Mouse (Mus musculus) hindbrain, embryonic 10.5 days (tissue): ENCODE data around the gene Hist1h3b. TPM values are rescaled to one million over a fixed set of nuclear protein-coding genes. Genes with fewer than 3 reads are reported as not detected.
A peak's percentile ranks its signal among the peaks of the same experiment; 100 is the strongest.
"Not testable (repeated sequence)": the region's sequence is repeated elsewhere in the genome, so short reads cannot be mapped to it uniquely, and the experiment has no call there.

Source experiments
- DNase-seq: peaks from one replicate; pipeline ENCODE4 v3.0.0-alpha.2; 2017; ENCODE audit warnings: low spot score
- H3K27ac ChIP-seq: fragments of 300-500 bp; sonication (generic); 2 replicates; pipeline ENCODE4 v1.5.1; 2016; ENCODE audit warnings: mild to moderate bottlenecking, moderate library complexity
- H3K27me3 ChIP-seq: fragments of 300-500 bp; sonication (generic); 2 replicates; pipeline ENCODE4 v1.6.1; 2016; ENCODE audit warnings: mild to moderate bottlenecking; ENCODE audit not compliant: poor library complexity, insufficient read depth, severe bottlenecking
- H3K36me3 ChIP-seq: fragments of 300-500 bp; sonication (generic); 2 replicates; pipeline ENCODE4 v1.6.1; 2016; ENCODE audit warnings: mild to moderate bottlenecking, moderate library complexity
- H3K4me1 ChIP-seq: fragments of 300-500 bp; sonication (generic); replicated peaks from 2 replicates; pipeline ENCODE4 v1.6.1; 2016; ENCODE audit warnings: mild to moderate bottlenecking
- H3K4me3 ChIP-seq: fragments of 300-500 bp; sonication (generic); 2 replicates; pipeline ENCODE4 v1.5.1; 2016; ENCODE audit warnings: mild to moderate bottlenecking, moderate library complexity
- H3K9me3 ChIP-seq: fragments of 300-500 bp; sonication (generic); 2 replicates; pipeline ENCODE4 v1.6.1; 2016; ENCODE audit warnings: mild to moderate bottlenecking, moderate library complexity
- WGBS: fragments of 180-500 bp; shearing (Covaris S2); methylation state at CpG from one replicate; pipeline ENCODE4 v1.1.7; 2016; 5-methylcytosine and 5-hydroxymethylcytosine counted together
- polyA plus RNA-seq: library from polyadenylated mRNA; unstranded; fragments of >200 nt; fragmentation: Nextera tagmentation; extraction: Ambion mirVana; gene quantifications from 2 replicates; pipeline ENCODE4 v1.2.1, GENCODE M21; 2016

Hist1h3b gene
- polyA plus RNA-seq, 1 experiment from 2014 or later, result 5.5 TPM

DNA sequence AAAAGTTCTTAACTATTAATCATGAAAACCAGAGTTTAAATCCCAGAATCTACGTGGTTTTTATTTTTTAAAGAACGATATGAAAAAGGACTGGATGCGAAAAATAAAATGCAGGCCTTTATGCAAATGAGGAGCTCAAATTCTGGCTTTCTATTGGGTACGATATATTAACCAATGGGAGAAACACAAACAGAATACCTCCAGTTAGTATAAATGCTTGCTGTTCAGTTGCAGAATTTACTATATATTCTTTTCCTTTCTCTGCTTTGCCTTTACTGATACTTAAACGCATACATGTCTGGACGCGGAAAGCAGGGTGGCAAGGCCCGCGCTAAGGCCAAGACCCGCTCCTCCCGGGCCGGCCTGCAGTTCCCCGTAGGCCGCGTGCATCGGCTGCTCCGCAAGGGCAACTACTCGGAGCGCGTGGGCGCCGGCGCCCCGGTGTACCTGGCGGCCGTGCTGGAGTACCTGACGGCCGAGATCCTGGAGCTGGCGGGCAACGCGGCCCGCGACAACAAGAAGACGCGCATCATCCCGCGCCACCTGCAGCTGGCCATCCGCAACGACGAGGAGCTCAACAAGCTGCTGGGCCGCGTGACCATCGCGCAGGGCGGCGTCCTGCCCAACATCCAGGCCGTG is 1.1 kb upstream of the Hist1h3b start, which contains the start of gene Hist1h2ab:
Gene Hist1h2ab, plus strand, starts transcription at position 288 of the 639 bp plus-strand sequence.
- Histone ChIP-seq H3K4me1 (peaks cover 36% of the 10 kb centered on the region), H3K4me3 (peak within 1 kb of the TSS; percentile 55), H3K27ac (peak within 1 kb of the TSS; percentile 97)
- H3K9me3 ChIP-seq, H3K36me3 ChIP-seq, H3K27me3 ChIP-seq: not testable (repeated sequence)
- peak; percentile 77 for DNase-seq
- under 1% methylated on average over 32 of the region's 47 CpGs for WGBS

DNA sequence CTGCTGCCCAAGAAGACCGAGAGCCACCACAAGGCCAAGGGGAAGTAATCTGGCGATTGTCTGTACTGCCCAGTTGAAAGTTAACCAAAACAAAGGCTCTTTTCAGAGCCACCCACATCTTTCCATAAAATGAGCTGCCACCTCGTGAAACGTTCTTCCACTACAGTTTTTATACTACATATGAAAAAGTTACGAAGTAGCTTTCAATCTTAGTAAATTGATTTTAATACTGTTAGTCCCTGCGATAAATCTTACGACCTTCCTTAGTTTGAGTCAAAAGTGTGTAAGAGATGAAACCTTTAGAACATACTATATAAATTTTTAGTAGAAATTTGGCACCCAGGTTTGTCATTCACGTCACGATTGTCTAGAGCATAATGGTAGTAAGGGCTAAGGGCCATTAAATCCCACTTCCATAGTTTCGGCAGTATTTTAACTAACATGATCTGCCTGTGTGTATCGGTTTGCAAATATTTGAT is 550 bp upstream of the Hist1h3b start:
- H3K36me3 ChIP-seq, result no peaks in the 10 kb centered on the region
- no peaks in the 10 kb centered on the region for H3K9me3 ChIP-seq
- peaks cover 36% of the 10 kb centered on the region for H3K4me1 ChIP-seq
- peak overlapping the region; percentile 55 for H3K4me3 ChIP-seq
- H3K27ac ChIP-seq, result peak overlapping the region; percentile 97
- peak; percentile 33 for DNase-seq
- H3K27me3 ChIP-seq, result no peaks in the 10 kb centered on the region
- 1% methylated on average over 11 of the region's 11 CpGs for WGBS

DNA sequence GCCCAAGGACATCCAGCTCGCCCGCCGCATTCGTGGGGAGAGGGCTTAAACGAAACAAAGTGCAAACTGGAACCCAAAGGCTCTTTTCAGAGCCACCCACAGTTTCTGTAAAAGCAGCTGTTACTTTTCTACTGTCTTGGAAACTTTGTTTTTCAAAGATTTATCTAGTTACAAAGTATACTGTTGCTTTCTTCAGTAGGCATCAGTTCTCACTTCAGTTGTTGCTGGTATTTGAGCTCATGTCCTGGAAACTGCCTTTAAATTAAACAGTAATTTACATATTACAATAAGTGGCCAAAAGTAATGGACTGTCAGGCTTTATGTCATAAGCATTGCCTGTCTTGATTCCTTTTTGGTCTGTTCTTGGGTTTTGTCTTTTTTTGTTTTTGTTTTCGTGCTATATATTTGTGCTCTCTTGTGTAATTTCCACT is 690 bp downstream of the Hist1h3b start:
- no peaks in the 10 kb centered on the region for H3K9me3 ChIP-seq
- no peak for DNase-seq
- H3K4me1 ChIP-seq, result peaks cover 35% of the 10 kb centered on the region
- peak overlapping the region; percentile 51 for H3K4me3 ChIP-seq
- no peaks in the 10 kb centered on the region for H3K36me3 ChIP-seq
- WGBS, result 2% methylated on average over 6 of the region's 6 CpGs
- peak overlapping the region; percentile 89 for H3K27ac ChIP-seq
- H3K27me3 ChIP-seq, result no peaks in the 10 kb centered on the region

DNA sequence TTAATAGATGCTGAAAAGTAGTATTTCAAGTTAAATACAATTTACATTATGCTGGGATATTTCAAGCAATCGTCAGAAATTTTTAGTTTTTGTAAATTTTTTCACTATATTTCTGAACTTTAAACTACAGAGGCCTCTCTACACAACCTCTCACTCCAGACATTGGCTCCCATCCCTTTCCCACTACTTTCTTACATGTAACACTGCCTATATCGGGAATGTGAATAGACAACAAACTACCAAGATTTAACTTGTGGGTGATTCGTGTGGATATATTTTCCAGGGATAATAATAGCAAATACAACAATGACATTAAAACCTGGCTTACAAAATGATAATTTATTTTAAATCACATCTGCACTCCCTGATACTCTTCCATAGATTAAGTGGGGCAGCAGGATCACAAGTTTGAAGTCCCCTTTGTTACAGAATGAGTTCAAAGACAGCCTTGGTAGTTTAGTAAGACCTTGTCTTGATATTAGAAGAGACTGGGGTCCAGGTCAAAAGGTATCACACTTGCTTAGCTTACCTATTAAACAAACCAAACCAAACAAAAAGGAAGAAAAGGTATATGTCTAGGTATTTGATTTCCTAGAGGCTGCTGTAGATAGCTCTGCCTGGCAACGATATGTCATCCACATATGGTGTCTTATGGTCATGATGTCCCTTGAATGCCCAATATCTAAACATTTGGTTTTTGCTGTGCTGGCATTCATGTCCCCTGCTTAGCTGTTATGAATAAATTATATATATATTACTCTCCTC is 1.4 kb downstream of the Hist1h3b start:
- Histone ChIP-seq H3K27me3 (no peaks in the 10 kb centered on the region), H3K9me3 (no peaks in the 10 kb centered on the region), H3K4me3 (peak overlapping the region; percentile 51), H3K4me1 (peaks cover 34% of the 10 kb centered on the region), H3K27ac (peak overlapping the region; percentile 89), H3K36me3 (no peaks in the 10 kb centered on the region)
- no peak for DNase-seq
- WGBS, result 59% methylated on average over 4 of the region's 4 CpGs

DNA sequence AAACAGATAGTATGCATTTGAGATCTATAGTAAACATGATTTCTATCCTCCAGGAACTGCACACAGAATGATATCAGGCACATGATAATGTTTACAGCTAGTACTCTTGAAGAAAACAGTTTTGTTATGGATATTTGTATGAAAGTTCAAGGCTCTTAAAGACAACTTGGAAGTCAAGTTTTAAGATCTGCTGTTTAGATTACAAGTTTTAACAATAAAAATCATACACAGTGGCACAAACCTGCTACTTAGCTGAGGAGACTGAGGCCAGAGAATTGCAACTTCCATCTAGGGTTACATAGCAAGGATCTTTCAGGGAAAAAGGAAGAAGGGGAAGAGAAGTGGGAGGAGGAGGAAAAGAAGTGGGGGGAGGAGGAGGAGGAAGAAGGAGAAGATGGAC is 2.9 kb downstream of the Hist1h3b start:
- Histone ChIP-seq H3K27ac (peak overlapping the region; percentile 90), H3K36me3 (no peaks in the 10 kb centered on the region), H3K4me1 (peaks cover 37% of the 10 kb centered on the region), H3K9me3 (no peaks in the 10 kb centered on the region), H3K27me3 (no peaks in the 10 kb centered on the region), H3K4me3 (no peak overlapping the region)
- DNase-seq, result no peak

DNA sequence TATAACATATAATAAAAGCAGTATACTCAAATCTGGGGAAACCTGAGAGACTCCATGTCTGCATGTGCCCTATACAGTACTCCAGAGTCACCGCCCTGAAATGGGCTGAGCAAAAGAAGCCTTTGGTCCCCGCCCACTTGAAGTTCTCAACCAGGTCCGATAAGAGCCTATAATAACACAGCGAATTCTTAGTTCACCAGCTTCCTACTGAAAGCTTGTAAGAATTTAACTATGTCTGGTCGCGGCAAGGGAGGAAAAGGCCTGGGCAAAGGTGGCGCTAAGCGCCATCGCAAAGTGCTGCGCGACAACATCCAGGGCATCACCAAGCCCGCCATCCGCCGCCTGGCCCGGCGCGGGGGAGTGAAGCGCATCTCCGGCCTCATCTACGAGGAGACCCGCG is 4.7 kb downstream of the Hist1h3b start, which contains the start of gene Hist1h4b:
Gene Hist1h4b, plus strand, starts transcription at position 224 of the 400 bp plus-strand sequence.
- Histone ChIP-seq H3K27me3 (no peaks in the 10 kb centered on the region), H3K36me3 (no peaks in the 10 kb centered on the region), H3K4me3 (peak within 1 kb of the TSS; percentile 51), H3K27ac (peak within 1 kb of the TSS; percentile 90), H3K4me1 (peaks cover 46% of the 10 kb centered on the region), H3K9me3 (no peaks in the 10 kb centered on the region)
- peak; percentile 92 for DNase-seq
- under 1% methylated on average over 20 of the region's 22 CpGs for WGBS

DNA sequence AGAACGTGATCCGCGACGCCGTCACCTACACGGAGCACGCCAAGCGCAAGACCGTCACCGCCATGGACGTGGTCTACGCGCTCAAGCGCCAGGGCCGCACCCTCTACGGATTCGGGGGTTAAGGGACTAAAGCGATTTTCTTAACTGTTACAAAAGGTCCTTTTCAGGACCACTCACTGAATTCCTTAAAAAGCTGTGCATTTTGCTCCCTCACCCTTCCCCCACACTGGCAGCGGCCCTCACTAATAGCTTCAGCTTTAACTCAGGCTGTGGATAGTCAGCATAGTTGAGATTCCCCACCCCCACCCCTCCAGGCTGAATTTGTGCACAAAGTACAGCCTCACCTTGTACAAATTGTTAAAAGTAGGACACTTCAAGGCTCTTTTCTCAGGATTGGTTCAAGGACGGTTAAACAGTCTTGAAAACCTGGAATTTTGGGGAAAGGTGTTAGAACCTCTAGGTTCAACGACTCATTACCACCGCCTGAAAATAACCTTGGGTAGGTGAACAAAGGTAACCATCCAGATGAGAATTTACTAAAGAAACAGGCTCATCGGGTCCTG is 5.2 kb downstream of the Hist1h3b start:
- H3K4me1 ChIP-seq, result peaks cover 41% of the 10 kb centered on the region
- 2% methylated on average over 18 of the region's 23 CpGs for WGBS

DNA sequence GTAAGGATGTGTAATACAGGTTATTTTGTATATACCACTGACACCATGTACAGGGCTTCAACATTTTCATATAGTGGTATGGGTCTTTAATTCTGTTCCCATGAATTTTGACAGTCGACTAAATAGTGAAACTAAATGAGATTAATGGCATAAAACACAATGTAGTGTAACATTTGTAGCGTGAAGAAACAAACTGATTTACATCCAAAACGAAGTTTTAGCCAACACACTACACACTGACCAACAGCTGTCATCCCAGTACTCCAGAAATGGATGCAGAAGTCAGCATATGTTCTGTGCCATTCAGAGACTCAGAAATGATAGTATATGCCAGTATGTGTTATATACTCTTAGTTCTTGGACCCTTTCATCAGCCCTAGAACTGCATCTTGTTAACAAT is 5.9 kb downstream of the Hist1h3b start:
- no peaks in the 10 kb centered on the region for H3K9me3 ChIP-seq
- peaks cover 43% of the 10 kb centered on the region for H3K4me1 ChIP-seq
- no peak for DNase-seq
- no peaks in the 10 kb centered on the region for H3K27me3 ChIP-seq
- 54% methylated on average over 3 of the region's 3 CpGs for WGBS
- H3K27ac ChIP-seq, result peak overlapping the region; percentile 90
- peak overlapping the region; percentile 51 for H3K4me3 ChIP-seq
- H3K36me3 ChIP-seq, result no peaks in the 10 kb centered on the region

More for the DNA sequence above, 5.2 kb downstream of the Hist1h3b start:
- Histone ChIP-seq H3K9me3 (no peaks in the 10 kb centered on the region), H3K36me3 (no peaks in the 10 kb centered on the region), H3K27me3 (no peaks in the 10 kb centered on the region), H3K27ac (peak overlapping the region; percentile 90), H3K4me3 (peak overlapping the region; percentile 51)
- peak; percentile 68 for DNase-seq

DNA sequence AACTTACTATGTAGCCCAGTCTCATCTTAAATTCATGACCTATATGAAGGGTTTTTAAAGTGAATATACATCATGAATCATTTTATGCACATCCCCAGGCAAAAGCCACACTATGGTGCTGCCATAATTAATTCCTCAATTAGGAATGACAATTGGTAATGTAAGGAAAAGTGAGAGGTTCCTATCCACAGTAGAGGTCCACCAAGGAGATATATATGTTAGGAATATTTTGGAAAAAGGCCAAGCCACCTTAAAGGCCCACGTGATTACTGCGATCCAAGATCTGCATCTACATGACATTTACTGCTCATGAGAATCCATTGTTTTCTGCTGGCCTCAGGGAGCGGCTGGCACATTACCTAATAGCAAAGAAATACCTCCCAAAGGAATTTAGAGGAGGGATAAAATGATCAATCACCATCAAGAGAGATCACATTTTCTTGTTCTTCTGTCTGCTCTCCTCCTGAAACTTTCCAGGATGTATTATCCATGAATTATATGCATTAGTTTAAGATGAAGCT is 7.2 kb downstream of the Hist1h3b start:
- Histone ChIP-seq H3K27ac (peak overlapping the region; percentile 94), H3K27me3 (no peaks in the 10 kb centered on the region), H3K36me3 (no peaks in the 10 kb centered on the region), H3K4me1 (peaks cover 49% of the 10 kb centered on the region), H3K9me3 (no peaks in the 10 kb centered on the region), H3K4me3 (0 out of 2 replicates have a peak overlapping the region, but pooled peaks have one; percentile 66)
- no peak for DNase-seq
- WGBS, result 75% methylated on average over 3 of the region's 3 CpGs

DNA sequence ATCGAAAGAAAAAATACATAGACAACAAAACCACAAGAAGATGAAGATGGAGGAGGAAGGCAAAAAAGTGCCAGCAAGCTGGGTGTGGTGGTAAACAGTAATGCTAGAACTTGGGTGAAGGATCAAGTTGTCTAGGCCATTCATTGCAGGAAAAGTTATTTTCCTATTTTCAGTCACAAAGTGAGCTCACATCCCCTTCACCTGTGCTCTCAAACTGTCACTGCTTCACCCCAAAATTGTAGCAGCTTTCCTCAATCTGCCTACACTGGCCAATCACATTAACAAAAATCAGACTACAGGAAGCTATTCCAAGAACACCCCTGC is 7.8 kb downstream of the Hist1h3b start:
- WGBS, result 74% methylated on average over 1 of the region's 1 CpGs
- Histone ChIP-seq H3K4me1 (peaks cover 55% of the 10 kb centered on the region), H3K36me3 (no peaks in the 10 kb centered on the region), H3K9me3 (no peaks in the 10 kb centered on the region), H3K4me3 (peak overlapping the region; percentile 66), H3K27me3 (no peaks in the 10 kb centered on the region), H3K27ac (peak overlapping the region; percentile 94)
- DNase-seq, result no peak

DNA sequence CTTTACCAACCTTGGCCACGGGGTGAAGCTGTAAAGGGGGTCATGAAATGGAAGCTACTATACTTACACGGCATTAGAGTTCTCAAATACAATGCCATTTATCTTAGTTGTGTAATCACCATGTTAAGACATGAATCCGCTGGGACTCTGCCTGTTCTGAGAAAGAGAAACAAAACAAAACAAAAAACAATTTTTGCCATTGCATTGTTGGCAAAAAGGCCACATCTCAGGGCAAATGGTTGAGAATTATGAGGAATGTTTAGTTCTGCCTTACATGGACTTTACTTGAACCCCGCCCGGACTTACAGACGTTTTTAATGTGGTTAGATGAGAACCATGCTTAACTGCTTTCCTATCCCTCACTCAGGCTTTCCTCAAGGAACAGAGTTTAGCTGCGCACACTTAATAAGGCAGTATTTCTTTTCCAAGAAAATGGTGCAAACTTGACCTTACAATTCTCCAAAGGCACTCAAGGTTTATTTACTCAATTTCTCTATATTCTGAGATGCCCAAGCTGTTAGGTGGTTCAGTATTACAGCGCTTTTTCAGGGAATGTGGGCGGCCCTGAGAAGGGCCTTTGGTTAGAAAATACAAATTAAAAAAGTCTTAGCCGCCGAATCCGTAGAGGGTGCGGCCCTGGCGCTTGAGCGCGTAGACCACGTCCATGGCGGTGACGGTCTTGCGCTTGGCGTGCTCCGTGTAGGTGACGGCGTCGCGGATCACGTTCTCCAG is 8.3 kb downstream of the Hist1h3b start:
- Histone ChIP-seq H3K4me1 (peaks cover 57% of the 10 kb centered on the region), H3K27ac (peak overlapping the region; percentile 94), H3K36me3 (no peaks in the 10 kb centered on the region), H3K4me3 (peak overlapping the region; percentile 66), H3K9me3 (no peaks in the 10 kb centered on the region), H3K27me3 (no peaks in the 10 kb centered on the region)
- DNase-seq, result peak; percentile 47
- 2% methylated on average over 22 of the region's 27 CpGs for WGBS
